Mouse (Mus musculus): ENCODE results near the gene Ten1.

DNA sequence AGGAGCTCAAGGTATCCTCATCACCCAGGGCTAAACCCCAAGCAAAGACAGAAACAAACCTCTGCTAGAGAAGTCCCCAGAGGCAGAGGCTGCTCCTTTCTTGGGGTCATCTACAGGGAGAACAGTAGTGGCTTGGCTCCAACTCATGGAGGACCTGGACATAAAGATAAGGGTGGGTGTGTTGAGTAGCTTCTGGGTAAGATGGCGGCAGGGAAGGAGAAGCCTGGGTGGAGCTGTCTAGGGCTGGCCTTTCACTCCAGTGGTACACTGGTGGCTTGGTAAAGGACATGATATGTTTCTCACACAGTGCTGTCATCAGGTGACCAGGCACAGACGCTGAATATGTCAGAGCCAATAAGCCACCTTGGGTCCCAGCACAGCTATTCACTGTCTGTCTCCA, 47.7 kb upstream of the Ten1 start:
- no peak for TF ChIP-seq CTCF (IDR thresholded peaks at IDR 0.05)
- no peak for TF ChIP-seq EP300 (IDR thresholded peaks at IDR 0.05)

Data from lung, postnatal 0 days (tissue).